Mouse (Mus musculus) layer of hippocampus, adult 2 months (tissue): ENCODE measurements at regions not wholly inside any gene's neighbourhood (a gene's known extent, or its start where the extent isn't known, plus 50 kb on each side); places are given as distances from the start of the nearest gene placed in this dataset.

Experiments used
- DNase-seq, 2 experiments: peaks; one replicate each; pipeline ENCODE4 v3.0.0; 2022; ENCODE audit warnings: low spot score in 2 of 2
- H3K27ac ChIP-seq: fragments of 200-600 bp; 2 replicates; pipeline ENCODE4 v1.8.1; 2022
- H3K4me3 ChIP-seq: fragments of 200-600 bp; 2 replicates; pipeline ENCODE4 v1.8.1; 2022; ENCODE audit warnings: mild to moderate bottlenecking
- CTCF ChIP-seq: fragments of 200-600 bp; conservative IDR thresholded peaks from 2 replicates; pipeline ENCODE4 v1.8.1; 2022; ENCODE audit warnings: antibody characterized with exemption, mild to moderate bottlenecking, moderate library complexity

- no peak for DNase-seq
- TF ChIP-seq CTCF, result no peak
- H3K4me3 ChIP-seq, result peak overlapping the region; percentile 30
- H3K27ac ChIP-seq, result no peak overlapping the region
Observed at GRCm38 (mm10) chr14:99579271-99579759, 280.8 kb downstream of the Klf5 start.

- Histone ChIP-seq H3K4me3 (no peak overlapping the region; the same call in 1 of the 2 replicates), H3K27ac (no peak overlapping the region)
- TF ChIP-seq CTCF, result no peak
- DNase-seq, result no peak
Observed at GRCm38 (mm10) chr14:99579765-99580266, 281.3 kb downstream of the Klf5 start.

- H3K4me3 ChIP-seq, result no peak overlapping the region
- no peak overlapping the region for H3K27ac ChIP-seq
- TF ChIP-seq CTCF, result no peak
- DNase-seq, result no peak
Observed at GRCm38 (mm10) chr14:99584144-99584543, 285.7 kb downstream of the Klf5 start.

- Histone ChIP-seq H3K4me3 (no peak overlapping the region), H3K27ac (no peak overlapping the region)
- TF ChIP-seq CTCF, result no peak
- no peak for DNase-seq
Observed at GRCm38 (mm10) chr14:99586029-99586428, 287.5 kb downstream of the Klf5 start.

- Histone ChIP-seq H3K4me3 (no peak overlapping the region), H3K27ac (no peak overlapping the region)
- TF ChIP-seq CTCF, result no peak
- DNase-seq, result no peak
Observed at GRCm38 (mm10) chr14:99590854-99591470, 292.5 kb downstream of the Klf5 start.

- H3K4me3 ChIP-seq, result no peak overlapping the region
- TF ChIP-seq CTCF, result no peak
- H3K27ac ChIP-seq, result no peak overlapping the region
- no peak for DNase-seq
Observed at GRCm38 (mm10) chr14:99592922-99593321, 294.4 kb downstream of the Klf5 start.

- TF ChIP-seq CTCF, result no peak
- no peak overlapping the region for H3K27ac ChIP-seq
- H3K4me3 ChIP-seq, result no peak overlapping the region
- no peak for DNase-seq
Observed at GRCm38 (mm10) chr14:99593864-99594263, 295.4 kb downstream of the Klf5 start.

- no peak for DNase-seq
- no peak overlapping the region for H3K4me3 ChIP-seq
Observed at GRCm38 (mm10) chr14:99601900-99602299, 303.4 kb downstream of the Klf5 start.

GRCm38 (mm10) chr14:99603257-99603656, 304.8 kb downstream of the Klf5 start:
- no peak for TF ChIP-seq CTCF
- no peak for DNase-seq
- H3K27ac ChIP-seq, result no peak overlapping the region
- H3K4me3 ChIP-seq, result no peak overlapping the region

More at GRCm38 (mm10) chr14:99601900-99602299, 303.4 kb downstream of the Klf5 start:
- H3K27ac ChIP-seq, result no peak overlapping the region
- TF ChIP-seq CTCF, result no peak

- Histone ChIP-seq H3K27ac (no peak overlapping the region), H3K4me3 (no peak overlapping the region)
- no peak for DNase-seq
- no peak for TF ChIP-seq CTCF
Observed at GRCm38 (mm10) chr14:99605351-99606100, 307.0 kb downstream of the Klf5 start.

- no peak for DNase-seq
- TF ChIP-seq CTCF, result no peak
- no peak overlapping the region for H3K27ac ChIP-seq
Observed at GRCm38 (mm10) chr14:99609003-99609402, 310.5 kb downstream of the Klf5 start.

GRCm38 (mm10) chr14:99611435-99611834, 312.9 kb downstream of the Klf5 start:
- DNase-seq, result no peak
- Histone ChIP-seq H3K4me3 (no peak overlapping the region), H3K27ac (no peak overlapping the region)
- TF ChIP-seq CTCF, result no peak

More at GRCm38 (mm10) chr14:99609003-99609402, 310.5 kb downstream of the Klf5 start:
- H3K4me3 ChIP-seq, result no peak overlapping the region

- Histone ChIP-seq H3K27ac (no peak overlapping the region), H3K4me3 (no peak overlapping the region)
- no peak for TF ChIP-seq CTCF
- no peak for DNase-seq
Observed at GRCm38 (mm10) chr14:99612114-99612513, 313.6 kb downstream of the Klf5 start.

- no peak for DNase-seq
- no peak overlapping the region for H3K27ac ChIP-seq
- no peak for TF ChIP-seq CTCF
- no peak overlapping the region for H3K4me3 ChIP-seq
Observed at GRCm38 (mm10) chr14:99614748-99615147, 316.3 kb downstream of the Klf5 start.
